Mouse (Mus musculus): Measurements from ENCODE around the gene Sez6.

- TF ChIP-seq CTCF (conservative IDR thresholded peaks at IDR 0.05; ENCODE audit: low read length): no peak
- no peak for TF ChIP-seq POU5F1 (IDR thresholded peaks at IDR 0.05; ENCODE audit: borderline replicate concordance, low read length)
Observed at GRCm38 (mm10) chr11:77956428-77956827, 25.8 kb downstream of the Sez6 start.

Measured in E14TG2a.4 (cell line).